Mouse (Mus musculus) small intestine, adult 2 months (tissue): Measurements from ENCODE around the gene Cntfr. TPM values are rescaled to one million over a fixed set of nuclear protein-coding genes. Genes with fewer than 3 reads are reported as not detected.
"Not testable (repeated sequence)": the region's sequence is repeated elsewhere in the genome, so short reads cannot be mapped to it uniquely, and the experiment has no call there.

Experiments used
- H3K27ac ChIP-seq: fragments of 200-500 bp; 2 replicates; pipeline ENCODE4 v1.5.1; 2012; ENCODE audit warnings: low read depth, low read length, control low read depth, inconsistent platforms; ENCODE audit not compliant: insufficient read depth
- H3K27me3 ChIP-seq: fragments of 200-500 bp; 2 replicates; pipeline ENCODE4 v1.6.1; 2012; ENCODE audit warnings: mild to moderate bottlenecking, moderate library complexity, low read length, inconsistent platforms; ENCODE audit not compliant: control insufficient read depth, insufficient read depth
- H3K36me3 ChIP-seq: fragments of 200-500 bp; 2 replicates; pipeline ENCODE4 v1.6.1; 2012; ENCODE audit warnings: mild to moderate bottlenecking, low read length, control low read depth, inconsistent platforms; ENCODE audit not compliant: control insufficient read depth, insufficient read depth
- H3K4me1 ChIP-seq: fragments of 200-500 bp; 2 replicates; pipeline ENCODE4 v1.6.1; 2012; ENCODE audit warnings: low read length, inconsistent platforms, mixed read lengths; ENCODE audit not compliant: control insufficient read depth, insufficient read depth, insufficient read length
- H3K4me3 ChIP-seq: fragments of 200-500 bp; 2 replicates; pipeline ENCODE4 v1.5.1; 2012; ENCODE audit warnings: low read depth, mild to moderate bottlenecking, control low read depth, inconsistent platforms, low read length, moderate library complexity
- CTCF ChIP-seq: fragments of 200-500 bp; IDR thresholded peaks from 2 replicates; pipeline ENCODE4 v1.5.1; 2012; ENCODE audit warnings: low read depth, mild to moderate bottlenecking, control low read depth, inconsistent platforms, low read length, moderate library complexity, mixed read lengths; ENCODE audit not compliant: insufficient replicate concordance, insufficient read length; ENCODE audit errors: extremely low read depth
- POLR2A ChIP-seq: fragments of 200-500 bp; IDR thresholded peaks from 2 replicates; pipeline ENCODE4 v1.6.1; 2012; ENCODE audit warnings: low read depth, mild to moderate bottlenecking, control low read depth, inconsistent platforms, low read length, moderate library complexity
- WGBS: fragments of 180-500 bp; shearing (Covaris S2); methylation state at CpG from one replicate; pipeline ENCODE4 v1.1.7; 2018; 5-methylcytosine and 5-hydroxymethylcytosine counted together
- polyA plus RNA-seq: library from polyadenylated mRNA; depleted of rRNA; stranded (reverse); fragments of >200 nt; gene quantifications from 2 replicates; pipeline ENCODE4 v1.2.3, GENCODE M21; 2012; rRNA removed

Cntfr gene
- 1.7 and 2.0 TPM in 2 replicates for polyA plus RNA-seq

DNA sequence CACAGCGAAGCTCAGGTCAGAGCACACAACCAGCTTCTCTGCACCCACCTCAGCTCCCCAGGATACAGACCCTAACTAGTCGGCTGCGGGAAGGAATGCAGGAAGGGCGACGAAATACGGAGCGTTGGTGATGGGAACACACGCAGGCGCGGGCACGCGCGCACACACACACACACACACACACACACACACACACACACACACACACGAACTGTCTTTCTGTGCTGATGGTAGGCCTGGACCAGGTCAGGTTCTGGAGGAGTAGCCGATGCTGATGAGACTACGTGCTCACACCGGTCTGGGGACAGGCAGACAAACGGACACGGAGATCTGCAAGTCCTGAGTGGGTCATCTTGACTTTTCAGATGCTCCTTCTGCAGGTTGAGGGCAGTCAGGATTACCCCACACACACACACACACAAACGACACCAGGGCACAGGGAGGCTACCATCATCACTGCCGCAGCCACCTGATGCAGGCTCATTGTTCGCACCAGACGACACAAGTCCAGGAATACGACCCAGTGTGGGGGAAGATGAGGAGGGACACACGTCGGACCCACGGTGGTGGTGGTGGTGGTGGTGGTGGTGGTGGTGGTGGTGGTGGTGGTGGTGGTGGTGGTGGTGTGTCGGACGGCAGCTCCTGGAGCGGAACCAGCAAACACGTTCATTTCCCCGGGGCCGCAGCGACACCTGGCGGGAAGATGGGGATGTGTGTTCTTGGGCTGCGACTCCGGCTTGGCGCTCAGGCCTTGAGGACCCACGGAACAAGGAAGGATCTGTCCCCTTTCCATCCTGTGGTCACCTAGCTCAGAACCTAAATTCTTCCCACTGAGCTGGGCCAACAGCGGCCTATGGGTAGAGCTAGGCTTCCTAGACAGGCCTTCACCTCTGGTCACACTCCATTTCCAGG lies at the start of gene Cntfr:
TSS of gene Cntfr (minus strand) at position 160 of the 912 bp plus-strand sequence.
- TF ChIP-seq CTCF = peak; percentile 51
- 12% methylated on average over 37 of the region's 40 CpGs for WGBS
- peak within 1 kb of the TSS; percentile 33; the same call in 1 of the 2 replicates for H3K4me3 ChIP-seq

GRCm38 (mm10) chr4:41745021-41745420 lies 48.1 kb upstream of the Cntfr start:
- H3K27ac ChIP-seq = no peak overlapping the region
- no peaks in the 10 kb centered on the region for H3K36me3 ChIP-seq
- no peaks in the 10 kb centered on the region for H3K27me3 ChIP-seq
- TF ChIP-seq CTCF = no peak
- TF ChIP-seq POLR2A = no peak
- peaks cover 5% of the 10 kb centered on the region for H3K4me1 ChIP-seq
- H3K4me3 ChIP-seq = no peak overlapping the region
- 80% methylated on average over 1 of the region's 1 CpGs for WGBS

More for the DNA sequence above, at the start of gene Cntfr:
- H3K27me3 ChIP-seq, H3K27ac ChIP-seq, H3K36me3 ChIP-seq, H3K4me1 ChIP-seq: not testable (repeated sequence)

DNA sequence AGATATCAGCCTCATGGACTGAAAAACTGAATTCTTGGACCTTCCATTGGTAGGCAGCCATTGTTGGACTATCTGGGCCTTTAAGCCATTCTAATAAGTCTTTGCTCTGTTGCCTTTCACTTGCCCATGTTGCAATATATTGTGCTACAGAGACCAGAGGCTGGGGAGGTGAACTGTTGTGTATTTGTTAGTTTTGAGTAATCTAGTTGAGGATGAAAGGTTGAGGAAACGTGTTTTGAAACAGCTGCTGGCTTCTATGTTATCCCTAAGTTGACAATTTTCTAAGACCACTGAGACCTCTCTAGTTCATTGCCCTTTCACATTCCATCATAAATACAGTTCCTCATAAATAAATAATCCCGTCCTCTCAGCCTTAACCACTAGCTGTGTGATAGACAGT lies 47.2 kb upstream of the Cntfr start:
- no peak for TF ChIP-seq POLR2A
- TF ChIP-seq CTCF = no peak
- Histone ChIP-seq H3K4me1 (peaks cover 8% of the 10 kb centered on the region), H3K36me3 (no peaks in the 10 kb centered on the region), H3K27me3 (no peaks in the 10 kb centered on the region), H3K4me3 (no peak overlapping the region), H3K27ac (no peak overlapping the region)
- WGBS = 86% methylated on average over 2 of the region's 2 CpGs

DNA sequence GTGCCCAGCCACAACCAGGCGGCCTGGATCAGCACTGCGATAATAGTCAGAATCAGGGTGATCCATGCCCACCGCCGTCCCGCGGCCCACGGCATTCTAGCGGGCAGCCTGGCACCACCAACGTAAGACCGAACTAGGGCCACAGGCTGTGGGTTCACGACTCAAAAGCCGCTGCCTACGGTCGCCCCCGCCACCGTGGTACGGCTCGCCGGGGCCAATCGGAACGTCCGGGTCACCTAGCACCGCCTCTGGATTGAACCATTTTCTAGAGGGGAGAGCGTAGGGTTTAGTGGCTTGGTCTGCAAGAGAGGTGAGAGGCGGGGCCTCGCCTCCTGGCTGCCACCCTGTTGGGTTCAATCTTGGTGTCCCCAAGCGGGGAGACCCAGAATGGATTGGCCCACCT lies 44.3 kb upstream of the Cntfr start:
- Histone ChIP-seq H3K4me3 (peak overlapping the region; percentile 72), H3K36me3 (0 out of 2 replicates have a peak, but pooled peaks cover 3% of the 10 kb centered on the region), H3K27ac (peak overlapping the region; percentile 42), H3K27me3 (no peaks in the 10 kb centered on the region), H3K4me1 (peaks cover 11% of the 10 kb centered on the region)
- TF ChIP-seq POLR2A (peak; percentile 81), CTCF (peak; percentile 21; the same call in 1 of the 2 replicates)
- under 1% methylated on average over 27 of the region's 27 CpGs for WGBS

GRCm38 (mm10) chr4:41740380-41741157 lies 43.7 kb upstream of the Cntfr start:
- H3K27me3 ChIP-seq = no peaks in the 10 kb centered on the region
- H3K36me3 ChIP-seq = 0 out of 2 replicates have a peak, but pooled peaks cover 3% of the 10 kb centered on the region
- H3K4me1 ChIP-seq = peaks cover 11% of the 10 kb centered on the region
- H3K4me3 ChIP-seq = peak overlapping the region; percentile 72
- H3K27ac ChIP-seq = peak overlapping the region; percentile 42
- WGBS = under 1% methylated on average over 48 of the region's 48 CpGs
- TF ChIP-seq POLR2A (no peak), CTCF (no peak)

DNA sequence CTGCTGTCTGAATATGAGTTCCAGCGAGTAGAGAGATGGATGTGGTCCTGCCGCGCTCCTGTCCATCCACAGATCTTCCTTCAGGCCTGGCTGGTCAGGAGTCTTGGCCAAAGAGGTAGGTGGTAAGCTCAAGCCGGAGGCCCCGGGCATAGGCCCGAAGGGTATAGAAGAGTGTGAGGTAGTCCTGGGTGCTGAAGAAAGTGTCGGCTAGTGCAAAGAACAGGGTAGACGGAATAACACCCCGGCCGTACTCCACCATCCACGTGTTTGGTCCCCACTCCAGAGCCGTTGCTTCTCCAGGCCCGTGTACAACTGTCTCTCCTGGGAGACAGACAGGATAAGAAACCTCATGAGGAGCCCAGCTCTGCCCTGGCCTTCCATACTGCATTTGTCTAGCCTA lies 42.4 kb upstream of the Cntfr start:
- Histone ChIP-seq H3K27ac (no peak overlapping the region), H3K4me1 (peaks cover 11% of the 10 kb centered on the region), H3K36me3 (0 out of 2 replicates have a peak, but pooled peaks cover 3% of the 10 kb centered on the region), H3K4me3 (no peak overlapping the region), H3K27me3 (no peaks in the 10 kb centered on the region)
- no peak for TF ChIP-seq POLR2A
- no peak for TF ChIP-seq CTCF
- WGBS = 91% methylated on average over 13 of the region's 13 CpGs

GRCm38 (mm10) chr4:41738256-41738603 lies 41.3 kb upstream of the Cntfr start:
- H3K27me3 ChIP-seq = no peaks in the 10 kb centered on the region
- TF ChIP-seq CTCF (no peak), POLR2A (no peak)
- 25% methylated on average over 1 of the region's 1 CpGs for WGBS
- H3K4me1 ChIP-seq = peaks cover 11% of the 10 kb centered on the region
- no peak overlapping the region for H3K4me3 ChIP-seq
- H3K36me3 ChIP-seq = 0 out of 2 replicates have a peak, but pooled peaks cover 3% of the 10 kb centered on the region
- 0 out of 2 replicates have a peak overlapping the region, but pooled peaks have one; percentile 18 for H3K27ac ChIP-seq
